Mouse (Mus musculus): ENCODE results near the gene Agpat3. TPM values are rescaled to one million over a fixed set of nuclear protein-coding genes. Genes with fewer than 3 reads are reported as not detected.
A peak's percentile ranks its signal among the peaks of the same experiment; 100 is the strongest.

Gene Agpat3
- polyA plus RNA-seq, 1 experiment from 2014 or later: 54.9 TPM

DNA sequence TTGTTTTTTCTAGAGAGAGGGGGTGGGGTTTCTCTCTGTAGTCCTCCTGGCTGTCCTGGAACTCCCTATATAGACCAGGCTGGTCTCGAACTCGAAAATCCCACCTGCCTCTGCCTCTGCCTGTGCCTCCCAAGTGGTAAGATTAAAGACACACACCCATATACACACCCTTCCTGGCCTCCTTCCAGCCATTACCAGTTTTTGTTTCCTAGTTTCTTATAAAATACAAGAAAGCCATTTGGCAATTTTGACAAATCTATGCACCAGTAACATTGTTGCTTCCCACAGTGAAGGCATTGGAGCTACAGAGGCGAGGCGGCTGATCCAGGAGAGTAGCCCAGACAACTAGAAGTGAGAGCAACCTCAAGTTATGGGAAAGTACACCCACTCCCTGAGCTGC, 6.0 kb upstream of the Agpat3 start:
- no peak for ATAC-seq (ENCODE audit: low FRiP score, low read depth)
- Histone ChIP-seq H3K9me3 (no peaks in the 10 kb centered on the region), H3K36me3 (no peaks in the 10 kb centered on the region), H3K4me1 (peaks cover 17% of the 10 kb centered on the region), H3K27me3 (peaks cover under 1% of the 10 kb centered on the region; the same call in 1 of the 2 replicates), H3K4me3 (no peak overlapping the region), H3K4me2 (replicated peaks) (no peak overlapping the region), H3K9ac (no peak overlapping the region), H3K27ac (no peak overlapping the region)
- WGBS: 78% methylated on average over 4 of the region's 4 CpGs

DNA sequence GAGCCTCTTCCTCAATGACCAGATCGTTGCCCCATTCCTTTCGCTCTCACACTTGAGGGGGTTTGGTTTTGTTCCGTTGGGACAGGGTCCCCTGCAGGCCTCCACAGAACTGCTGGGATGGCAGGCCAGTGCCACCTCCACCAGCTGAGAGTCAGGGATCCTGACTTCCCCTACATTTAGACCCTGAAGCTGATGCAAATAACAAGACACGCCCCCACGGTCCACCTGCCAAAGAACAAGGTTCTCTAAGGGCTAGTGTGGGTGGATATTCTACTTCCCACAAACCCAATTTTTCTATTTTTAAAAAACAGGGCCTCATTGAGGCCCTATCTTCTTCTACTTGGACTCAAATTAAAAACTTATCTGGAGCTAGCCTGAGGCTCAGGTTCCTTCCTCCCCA, 5.5 kb upstream of the Agpat3 start:
- Histone ChIP-seq H3K27ac (no peak overlapping the region), H3K4me1 (peaks cover 22% of the 10 kb centered on the region), H3K9me3 (no peaks in the 10 kb centered on the region), H3K36me3 (no peaks in the 10 kb centered on the region), H3K4me3 (no peak overlapping the region), H3K27me3 (peaks cover 5% of the 10 kb centered on the region; the same call in 1 of the 2 replicates), H3K9ac (no peak overlapping the region), H3K4me2 (replicated peaks) (no peak overlapping the region)
- WGBS: 87% methylated on average over 5 of the region's 5 CpGs
- ATAC-seq (ENCODE audit: low FRiP score, low read depth): no peak

GRCm38 (mm10) chr10:78355931-78356593, 3.8 kb upstream of the Agpat3 start:
- Histone ChIP-seq H3K27ac (no peak overlapping the region), H3K4me3 (no peak overlapping the region), H3K9ac (no peak overlapping the region), H3K4me2 (replicated peaks) (no peak overlapping the region), H3K27me3 (peaks cover 5% of the 10 kb centered on the region; the same call in 1 of the 2 replicates), H3K4me1 (peaks cover 32% of the 10 kb centered on the region), H3K9me3 (no peaks in the 10 kb centered on the region), H3K36me3 (no peaks in the 10 kb centered on the region)
- ATAC-seq (ENCODE audit: low FRiP score, low read depth): no peak
- WGBS: 30% methylated on average over 1 of the region's 1 CpGs

DNA sequence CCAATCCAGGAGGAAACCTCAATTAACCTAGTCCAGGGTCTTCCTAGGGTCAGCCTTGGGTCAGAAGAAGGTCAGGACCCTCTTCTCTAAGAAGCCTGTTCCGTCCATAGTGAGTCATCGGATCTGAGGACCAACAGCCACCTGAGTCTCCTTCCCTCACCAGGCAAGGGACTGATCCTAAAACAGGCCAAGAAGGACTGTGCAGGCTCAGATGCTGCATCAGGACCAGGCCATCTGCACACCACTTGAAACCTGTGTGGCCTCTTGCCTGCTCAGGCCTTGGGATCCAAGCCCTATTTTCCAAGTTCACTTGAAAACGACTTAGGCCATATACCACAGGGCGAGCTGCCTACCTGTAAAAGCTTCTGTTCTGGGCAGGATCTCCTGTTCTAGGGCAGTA, 907 bp upstream of the Agpat3 start:
- no peaks in the 10 kb centered on the region for H3K9me3 ChIP-seq
- H3K27ac ChIP-seq: no peak overlapping the region
- peaks cover 5% of the 10 kb centered on the region; the same call in 1 of the 2 replicates for H3K27me3 ChIP-seq
- WGBS: 39% methylated on average over 4 of the region's 4 CpGs
- H3K9ac ChIP-seq: peak overlapping the region; percentile 95; the same call in 1 of the 2 replicates
- H3K4me3 ChIP-seq: 0 out of 2 replicates have a peak overlapping the region, but pooled peaks have one; percentile 86
- peaks cover 1% of the 10 kb centered on the region; the same call in 1 of the 2 replicates for H3K36me3 ChIP-seq
- no peak for ATAC-seq (ENCODE audit: low FRiP score, low read depth)
- peak overlapping the region; percentile 83; the same call in 1 of the 2 replicates for H3K4me2 ChIP-seq (replicated peaks)
- H3K4me1 ChIP-seq: peaks cover 36% of the 10 kb centered on the region

GRCm38 (mm10) chr10:78352666-78353030, 359 bp upstream of the Agpat3 start:
- peak; percentile 21; the same call in 1 of the 2 replicates for ATAC-seq (ENCODE audit: low FRiP score, low read depth)
- 15% methylated on average over 8 of the region's 8 CpGs for WGBS

GRCm38 (mm10) chr10:78351564-78351886, 764 bp downstream of the Agpat3 start:
- H3K27me3 ChIP-seq: peaks cover 5% of the 10 kb centered on the region; the same call in 1 of the 2 replicates
- H3K4me2 ChIP-seq (replicated peaks): peak overlapping the region; percentile 83
- peaks cover 4% of the 10 kb centered on the region; the same call in 1 of the 2 replicates for H3K36me3 ChIP-seq
- under 1% methylated on average over 13 of the region's 13 CpGs for WGBS
- H3K4me3 ChIP-seq: peak overlapping the region; percentile 86
- H3K9me3 ChIP-seq: no peaks in the 10 kb centered on the region
- H3K27ac ChIP-seq: peak overlapping the region; percentile 70
- H3K4me1 ChIP-seq: peaks cover 33% of the 10 kb centered on the region
- ATAC-seq (ENCODE audit: low FRiP score, low read depth): no peak
- H3K9ac ChIP-seq: peak overlapping the region; percentile 95

More at GRCm38 (mm10) chr10:78352666-78353030, 359 bp upstream of the Agpat3 start:
- Histone ChIP-seq H3K27ac (peak overlapping the region; percentile 70; the same call in 1 of the 2 replicates), H3K9me3 (no peaks in the 10 kb centered on the region), H3K36me3 (peaks cover 4% of the 10 kb centered on the region; the same call in 1 of the 2 replicates), H3K27me3 (peaks cover 5% of the 10 kb centered on the region; the same call in 1 of the 2 replicates), H3K4me1 (peaks cover 36% of the 10 kb centered on the region), H3K9ac (peak overlapping the region; percentile 95), H3K4me3 (peak overlapping the region; percentile 86), H3K4me2 (replicated peaks) (peak overlapping the region; percentile 83)

GRCm38 (mm10) chr10:78350796-78351556, 1.3 kb downstream of the Agpat3 start:
- H3K9me3 ChIP-seq: no peaks in the 10 kb centered on the region
- no peak for ATAC-seq (ENCODE audit: low FRiP score, low read depth)
- peaks cover 5% of the 10 kb centered on the region; the same call in 1 of the 2 replicates for H3K27me3 ChIP-seq
- no peak overlapping the region for H3K27ac ChIP-seq
- H3K4me1 ChIP-seq: peaks cover 30% of the 10 kb centered on the region
- 30% methylated on average over 6 of the region's 6 CpGs for WGBS
- peak overlapping the region; percentile 86 for H3K4me3 ChIP-seq
- peak overlapping the region; percentile 95 for H3K9ac ChIP-seq
- peaks cover 4% of the 10 kb centered on the region; the same call in 1 of the 2 replicates for H3K36me3 ChIP-seq
- H3K4me2 ChIP-seq (replicated peaks): peak overlapping the region; percentile 83

- WGBS: 73% methylated on average over 15 of the region's 15 CpGs
- Histone ChIP-seq H3K27me3 (peaks cover 5% of the 10 kb centered on the region; the same call in 1 of the 2 replicates), H3K36me3 (peaks cover 4% of the 10 kb centered on the region; the same call in 1 of the 2 replicates), H3K27ac (no peak overlapping the region), H3K9me3 (no peaks in the 10 kb centered on the region), H3K4me3 (no peak overlapping the region), H3K4me2 (replicated peaks) (peak overlapping the region; percentile 83; the same call in 1 of the 2 replicates), H3K4me1 (peaks cover 28% of the 10 kb centered on the region), H3K9ac (no peak overlapping the region)
- ATAC-seq (ENCODE audit: low FRiP score, low read depth): no peak
Observed at GRCm38 (mm10) chr10:78349464-78350165, 2.7 kb downstream of the Agpat3 start.

DNA sequence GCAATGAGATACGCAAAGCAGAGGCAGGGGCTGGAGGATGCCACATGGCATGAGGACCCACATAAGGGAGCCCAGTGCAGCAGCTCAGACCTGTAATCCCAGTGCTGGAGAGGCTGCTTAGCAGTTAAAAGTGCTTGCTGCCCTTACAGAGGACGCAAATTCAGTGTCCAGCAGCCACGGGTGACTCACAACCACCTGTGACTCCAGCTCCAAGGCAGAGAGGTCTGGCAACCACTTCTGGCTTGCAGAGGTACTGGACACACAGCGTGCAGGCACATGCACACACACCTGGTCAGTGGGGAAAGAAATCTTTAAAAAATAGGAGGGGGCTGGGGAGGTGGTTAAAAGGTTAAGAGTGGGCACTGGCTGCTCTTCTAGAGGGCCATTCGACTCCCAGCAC, 4.1 kb downstream of the Agpat3 start:
- ATAC-seq (ENCODE audit: low FRiP score, low read depth): no peak
- H3K4me3 ChIP-seq: no peak overlapping the region
- no peak overlapping the region for H3K9ac ChIP-seq
- peaks cover 8% of the 10 kb centered on the region; the same call in 1 of the 2 replicates for H3K36me3 ChIP-seq
- WGBS: 92% methylated on average over 5 of the region's 5 CpGs
- H3K27me3 ChIP-seq: peaks cover 4% of the 10 kb centered on the region; the same call in 1 of the 2 replicates
- no peaks in the 10 kb centered on the region for H3K9me3 ChIP-seq
- H3K27ac ChIP-seq: no peak overlapping the region
- H3K4me1 ChIP-seq: peaks cover 26% of the 10 kb centered on the region
- no peak overlapping the region for H3K4me2 ChIP-seq (replicated peaks)

DNA sequence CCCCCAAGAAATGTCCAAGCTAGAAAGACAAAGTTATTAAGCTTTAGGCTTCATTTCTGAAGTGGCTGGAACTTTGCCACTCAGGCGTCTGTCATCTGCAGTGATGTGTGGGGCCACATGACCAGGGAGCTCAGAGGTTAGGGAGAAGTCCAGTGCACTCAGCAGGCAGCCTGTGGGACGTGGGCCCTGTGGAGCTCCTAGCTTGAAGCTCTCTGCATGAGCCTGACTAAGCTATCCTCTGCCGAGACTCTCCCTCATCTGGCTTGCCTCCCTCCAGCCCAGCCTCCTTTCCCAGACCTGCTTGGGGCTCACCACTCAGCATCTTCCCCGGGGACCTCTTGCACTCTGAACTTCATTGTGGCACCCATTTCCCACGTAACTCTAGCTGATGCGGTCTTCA, 4.8 kb downstream of the Agpat3 start:
- no peak overlapping the region for H3K9ac ChIP-seq
- WGBS: 63% methylated on average over 6 of the region's 6 CpGs
- H3K9me3 ChIP-seq: no peaks in the 10 kb centered on the region
- H3K4me1 ChIP-seq: peaks cover 18% of the 10 kb centered on the region
- H3K36me3 ChIP-seq: peaks cover 14% of the 10 kb centered on the region
- no peak overlapping the region for H3K27ac ChIP-seq
- ATAC-seq (ENCODE audit: low FRiP score, low read depth): no peak
- no peak overlapping the region for H3K4me2 ChIP-seq (replicated peaks)
- H3K4me3 ChIP-seq: no peak overlapping the region
- no peaks in the 10 kb centered on the region for H3K27me3 ChIP-seq

- Histone ChIP-seq H3K4me1 (peaks cover 5% of the 10 kb centered on the region), H3K4me3 (no peak overlapping the region), H3K36me3 (peaks cover 21% of the 10 kb centered on the region), H3K9ac (no peak overlapping the region), H3K27ac (no peak overlapping the region), H3K4me2 (replicated peaks) (no peak overlapping the region), H3K27me3 (no peaks in the 10 kb centered on the region), H3K9me3 (no peaks in the 10 kb centered on the region)
- 84% methylated on average over 2 of the region's 2 CpGs for WGBS
- ATAC-seq (ENCODE audit: low FRiP score, low read depth): no peak
Observed at GRCm38 (mm10) chr10:78345466-78345865, 6.8 kb downstream of the Agpat3 start.
